Mouse (Mus musculus): ENCODE measurements around the gene Tpst1. TPM values are rescaled to one million over a fixed set of nuclear protein-coding genes. Genes with fewer than 3 reads are reported as not detected.

Tpst1 gene
- polyA plus RNA-seq, 1 experiment from 2014 or later: 54.0 TPM

- 88% methylated on average over 4 of the region's 4 CpGs for WGBS
- H3K9me3 ChIP-seq (ENCODE audit: control insufficient read depth, low read length): no peaks in the 10 kb centered on the region
- ATAC-seq (replicated peaks; ENCODE audit: low FRiP score): no peak
- no peaks in the 10 kb centered on the region; the same call in none of the 2 replicates for H3K4me1 ChIP-seq (replicated peaks; ENCODE audit: control insufficient read depth, insufficient read depth, low read length)
- H3K4me2 ChIP-seq: no peak overlapping the region
- H3K4me3 ChIP-seq (ENCODE audit: low read depth, low read length): no peak overlapping the region
- H3K36me3 ChIP-seq (ENCODE audit: control insufficient read depth, insufficient read depth, low read length): peaks cover 4% of the 10 kb centered on the region; the same call in 1 of the 2 replicates
- no peak overlapping the region for H3K27ac ChIP-seq (ENCODE audit: low read depth, low read length)
- H3K27me3 ChIP-seq (replicated peaks; ENCODE audit: control insufficient read depth, insufficient read depth, low read length): no peaks in the 10 kb centered on the region
- H3K9ac ChIP-seq (ENCODE audit: low read depth, low read length): no peak overlapping the region
- no peak for DNase-seq (ENCODE audit: low spot score)
These were observed 12.8 kb upstream of the Tpst1 start for GRCm38 (mm10) chr5:130060329-130060665.

GRCm38 (mm10) chr5:130062096-130062495 is 11.0 kb upstream of the Tpst1 start:
- H3K27me3 ChIP-seq (replicated peaks; ENCODE audit: control insufficient read depth, insufficient read depth, low read length): no peaks in the 10 kb centered on the region
- no peaks in the 10 kb centered on the region; the same call in 1 of the 2 replicates for H3K4me1 ChIP-seq (replicated peaks; ENCODE audit: control insufficient read depth, insufficient read depth, low read length)
- DNase-seq (ENCODE audit: low spot score) (no peak), ATAC-seq (replicated peaks; ENCODE audit: low FRiP score) (no peak; the same call in 1 of the 2 replicates)
- peaks cover 4% of the 10 kb centered on the region; the same call in 1 of the 2 replicates for H3K36me3 ChIP-seq (ENCODE audit: control insufficient read depth, insufficient read depth, low read length)
- 67% methylated on average over 2 of the region's 2 CpGs for WGBS
- no peak overlapping the region for H3K27ac ChIP-seq (ENCODE audit: low read depth, low read length)
- H3K9me3 ChIP-seq (ENCODE audit: control insufficient read depth, low read length): no peaks in the 10 kb centered on the region
- H3K4me2 ChIP-seq: no peak overlapping the region
- no peak overlapping the region for H3K4me3 ChIP-seq (ENCODE audit: low read depth, low read length)
- H3K9ac ChIP-seq (ENCODE audit: low read depth, low read length): no peak overlapping the region

GRCm38 (mm10) chr5:130063760-130064159 is 9.4 kb upstream of the Tpst1 start:
- ATAC-seq (replicated peaks; ENCODE audit: low FRiP score) (no peak), DNase-seq (ENCODE audit: low spot score) (no peak)
- Histone ChIP-seq H3K36me3 (ENCODE audit: control insufficient read depth, insufficient read depth, low read length) (peaks cover 2% of the 10 kb centered on the region; the same call in 1 of the 2 replicates), H3K27ac (ENCODE audit: low read depth, low read length) (no peak overlapping the region), H3K9me3 (ENCODE audit: control insufficient read depth, low read length) (no peaks in the 10 kb centered on the region), H3K4me1 (replicated peaks; ENCODE audit: control insufficient read depth, insufficient read depth, low read length) (peaks cover 8% of the 10 kb centered on the region), H3K4me2 (no peak overlapping the region), H3K9ac (ENCODE audit: low read depth, low read length) (no peak overlapping the region), H3K4me3 (ENCODE audit: low read depth, low read length) (no peak overlapping the region), H3K27me3 (replicated peaks; ENCODE audit: control insufficient read depth, insufficient read depth, low read length) (no peaks in the 10 kb centered on the region)
- WGBS: 94% methylated on average over 2 of the region's 2 CpGs

- 88% methylated on average over 1 of the region's 1 CpGs for WGBS
- Histone ChIP-seq H3K27me3 (replicated peaks; ENCODE audit: control insufficient read depth, insufficient read depth, low read length) (0 out of 2 replicates have a peak, but pooled peaks cover under 1% of the 10 kb centered on the region), H3K36me3 (ENCODE audit: control insufficient read depth, insufficient read depth, low read length) (no peaks in the 10 kb centered on the region), H3K9me3 (ENCODE audit: control insufficient read depth, low read length) (peaks cover 3% of the 10 kb centered on the region; the same call in 1 of the 2 replicates), H3K4me2 (no peak overlapping the region), H3K27ac (ENCODE audit: low read depth, low read length) (no peak overlapping the region), H3K9ac (ENCODE audit: low read depth, low read length) (no peak overlapping the region), H3K4me3 (ENCODE audit: low read depth, low read length) (no peak overlapping the region), H3K4me1 (replicated peaks; ENCODE audit: control insufficient read depth, insufficient read depth, low read length) (peaks cover 8% of the 10 kb centered on the region)
- ATAC-seq (replicated peaks; ENCODE audit: low FRiP score) (no peak), DNase-seq (ENCODE audit: low spot score) (no peak)
These were observed 7.5 kb upstream of the Tpst1 start for GRCm38 (mm10) chr5:130065579-130065978.

GRCm38 (mm10) chr5:130067841-130068264 is 5.3 kb upstream of the Tpst1 start:
- WGBS: 46% methylated on average over 3 of the region's 3 CpGs
- peaks cover 8% of the 10 kb centered on the region for H3K4me1 ChIP-seq (replicated peaks; ENCODE audit: control insufficient read depth, insufficient read depth, low read length)
- no peak overlapping the region for H3K4me3 ChIP-seq (ENCODE audit: low read depth, low read length)
- peak overlapping the region; percentile 5; the same call in 1 of the 2 replicates for H3K9ac ChIP-seq (ENCODE audit: low read depth, low read length)
- no peak for DNase-seq (ENCODE audit: low spot score)
- H3K27me3 ChIP-seq (replicated peaks; ENCODE audit: control insufficient read depth, insufficient read depth, low read length): 0 out of 2 replicates have a peak, but pooled peaks cover 2% of the 10 kb centered on the region
- no peaks in the 10 kb centered on the region for H3K36me3 ChIP-seq (ENCODE audit: control insufficient read depth, insufficient read depth, low read length)
- peak; percentile 87 for ATAC-seq (replicated peaks; ENCODE audit: low FRiP score)
- H3K9me3 ChIP-seq (ENCODE audit: control insufficient read depth, low read length): peaks cover 3% of the 10 kb centered on the region; the same call in 1 of the 2 replicates
- H3K4me2 ChIP-seq: peak overlapping the region; percentile 16
- H3K27ac ChIP-seq (ENCODE audit: low read depth, low read length): no peak overlapping the region

- H3K4me1 ChIP-seq (replicated peaks; ENCODE audit: control insufficient read depth, insufficient read depth, low read length): peaks cover 5% of the 10 kb centered on the region
- H3K27me3 ChIP-seq (replicated peaks; ENCODE audit: control insufficient read depth, insufficient read depth, low read length): 0 out of 2 replicates have a peak, but pooled peaks cover 2% of the 10 kb centered on the region
- ATAC-seq (replicated peaks; ENCODE audit: low FRiP score): 0 out of 2 replicates have a peak, but pooled peaks have one; percentile 24
- DNase-seq (ENCODE audit: low spot score): no peak
- H3K9ac ChIP-seq (ENCODE audit: low read depth, low read length): no peak overlapping the region
- no peak overlapping the region for H3K4me3 ChIP-seq (ENCODE audit: low read depth, low read length)
- H3K9me3 ChIP-seq (ENCODE audit: control insufficient read depth, low read length): no peaks in the 10 kb centered on the region
- no peaks in the 10 kb centered on the region for H3K36me3 ChIP-seq (ENCODE audit: control insufficient read depth, insufficient read depth, low read length)
- H3K4me2 ChIP-seq: no peak overlapping the region; the same call in 1 of the 2 replicates
- 0 out of 2 replicates have a peak overlapping the region, but pooled peaks have one; percentile 1 for H3K27ac ChIP-seq (ENCODE audit: low read depth, low read length)
- 70% methylated on average over 6 of the region's 6 CpGs for WGBS
These were observed 1.4 kb downstream of the Tpst1 start for GRCm38 (mm10) chr5:130074491-130074890.

- Histone ChIP-seq H3K36me3 (ENCODE audit: control insufficient read depth, insufficient read depth, low read length) (no peaks in the 10 kb centered on the region), H3K4me1 (replicated peaks; ENCODE audit: control insufficient read depth, insufficient read depth, low read length) (peaks cover 9% of the 10 kb centered on the region), H3K4me3 (ENCODE audit: low read depth, low read length) (no peak overlapping the region), H3K9ac (ENCODE audit: low read depth, low read length) (no peak overlapping the region), H3K27me3 (replicated peaks; ENCODE audit: control insufficient read depth, insufficient read depth, low read length) (no peaks in the 10 kb centered on the region), H3K27ac (ENCODE audit: low read depth, low read length) (no peak overlapping the region), H3K4me2 (no peak overlapping the region), H3K9me3 (ENCODE audit: control insufficient read depth, low read length) (peaks cover 2% of the 10 kb centered on the region; the same call in 1 of the 2 replicates)
- 67% methylated on average over 6 of the region's 6 CpGs for WGBS
- no peak for ATAC-seq (replicated peaks; ENCODE audit: low FRiP score)
- DNase-seq (ENCODE audit: low spot score): no peak
These were observed 3.3 kb downstream of the Tpst1 start for GRCm38 (mm10) chr5:130076396-130076795.

- H3K4me3 ChIP-seq (ENCODE audit: low read depth, low read length): no peak overlapping the region
- no peak for ATAC-seq (replicated peaks; ENCODE audit: low FRiP score)
- peaks cover 9% of the 10 kb centered on the region for H3K4me1 ChIP-seq (replicated peaks; ENCODE audit: control insufficient read depth, insufficient read depth, low read length)
- H3K9ac ChIP-seq (ENCODE audit: low read depth, low read length): no peak overlapping the region; the same call in 1 of the 2 replicates
- no peaks in the 10 kb centered on the region for H3K27me3 ChIP-seq (replicated peaks; ENCODE audit: control insufficient read depth, insufficient read depth, low read length)
- peaks cover 3% of the 10 kb centered on the region; the same call in 1 of the 2 replicates for H3K9me3 ChIP-seq (ENCODE audit: control insufficient read depth, low read length)
- H3K36me3 ChIP-seq (ENCODE audit: control insufficient read depth, insufficient read depth, low read length): 0 out of 2 replicates have a peak, but pooled peaks cover 2% of the 10 kb centered on the region
- WGBS: 65% methylated on average over 9 of the region's 9 CpGs
- no peak overlapping the region; the same call in 1 of the 2 replicates for H3K4me2 ChIP-seq
- H3K27ac ChIP-seq (ENCODE audit: low read depth, low read length): peak overlapping the region; percentile 26; the same call in 1 of the 2 replicates
- no peak for DNase-seq (ENCODE audit: low spot score)
These were observed 5.1 kb downstream of the Tpst1 start for GRCm38 (mm10) chr5:130078096-130078833.

Measured in liver, embryonic 11.5 days (tissue).